Mouse (Mus musculus) C2C12 (cell line): ENCODE data around the gene Lacc1. TPM values are rescaled to one million over a fixed set of nuclear protein-coding genes. Genes with fewer than 3 reads are reported as not detected.
A peak's percentile ranks its signal among the peaks of the same experiment; 100 is the strongest.

Experiments used
- H3K27me3 ChIP-seq: one replicate; pipeline ENCODE4 v1.6.1; 2011; ENCODE audit not compliant: control insufficient read depth, insufficient read depth, insufficient read length
- H3K36me3 ChIP-seq: one replicate; pipeline ENCODE4 v1.6.1; 2011; ENCODE audit not compliant: control insufficient read depth, insufficient read depth
- H3K4me3 ChIP-seq: one replicate; pipeline ENCODE4 v1.5.1; 2011; ENCODE audit warnings: mild to moderate bottlenecking, control low read depth; ENCODE audit not compliant: poor library complexity, insufficient read depth, severe bottlenecking
- H3K79me2 ChIP-seq: one replicate; pipeline ENCODE4 v1.6.1; 2011; ENCODE audit not compliant: control insufficient read depth, insufficient read depth
- H3K79me3 ChIP-seq: one replicate; pipeline ENCODE4 v1.6.1; 2011; ENCODE audit warnings: low read depth, control low read depth
- H3ac ChIP-seq: one replicate; pipeline ENCODE3; 2011; ENCODE audit warnings: low read depth; ENCODE audit not compliant: control insufficient read depth, insufficient read length
- CEBPB ChIP-seq: IDR thresholded peaks from one replicate; pipeline ENCODE4 v1.6.1; 2011; ENCODE audit warnings: low read depth, mild to moderate bottlenecking, control low read depth, moderate library complexity
- CTCF ChIP-seq: IDR thresholded peaks from one replicate; pipeline ENCODE4 v1.5.1; 2011; ENCODE audit not compliant: control insufficient read depth, insufficient read depth, insufficient read length
- FOSL1 ChIP-seq: IDR thresholded peaks from one replicate; pipeline ENCODE4 v1.8.0; 2011; ENCODE audit warnings: mild to moderate bottlenecking, low read length; ENCODE audit not compliant: poor library complexity, insufficient read depth, severe bottlenecking
- MAX ChIP-seq: IDR thresholded peaks from one replicate; pipeline ENCODE4 v1.6.1; 2011; ENCODE audit warnings: mild to moderate bottlenecking, control low read depth
- MYOD1 ChIP-seq: IDR thresholded peaks from one replicate; pipeline ENCODE4 v1.6.1; 2011; ENCODE audit warnings: low read depth; ENCODE audit not compliant: control insufficient read depth, insufficient read length
- MYOG ChIP-seq: IDR thresholded peaks from one replicate; pipeline ENCODE4 v1.6.1; 2011; ENCODE audit not compliant: control insufficient read depth, insufficient read length; ENCODE audit errors: extremely low read depth
- USF1 ChIP-seq: IDR thresholded peaks from one replicate; pipeline ENCODE4 v1.6.1; 2011; ENCODE audit warnings: low read depth, mild to moderate bottlenecking, control low read depth, moderate library complexity
- long read RNA-seq, 2 experiments: library from polyadenylated mRNA; unstranded; transcript quantifications; one replicate each; pipeline ENCODE4 v2.0.0; 2019 to 2020
- polyA plus RNA-seq: library from polyadenylated mRNA; unstranded; fragments of >200 nt; fragmentation: generic; extraction: Trizol; gene quantifications from one replicate; pipeline ENCODE4 v1.2.1, GENCODE M21; 2012; ENCODE audit warnings: missing spikeins

The Lacc1 gene
- 5.4 TPM for polyA plus RNA-seq
- long read RNA-seq, experiment 1, transcript Lacc1-201 (8 exons, 2,444 nt): major isoform, 5 of 6 reads
- long read RNA-seq, experiment 1, partial matches to known transcripts: 0 of 6 reads
- long read RNA-seq, experiment 1, other reads (novel, unspliced or antisense): 1 of 6 reads
- long read RNA-seq, experiment 2, transcript Lacc1-201 (8 exons, 2,444 nt): major isoform, 20 of 26 reads
- long read RNA-seq, experiment 2, partial matches to known transcripts: 0 of 26 reads
- long read RNA-seq, experiment 2, other reads (novel, unspliced or antisense): 6 of 26 reads

DNA sequence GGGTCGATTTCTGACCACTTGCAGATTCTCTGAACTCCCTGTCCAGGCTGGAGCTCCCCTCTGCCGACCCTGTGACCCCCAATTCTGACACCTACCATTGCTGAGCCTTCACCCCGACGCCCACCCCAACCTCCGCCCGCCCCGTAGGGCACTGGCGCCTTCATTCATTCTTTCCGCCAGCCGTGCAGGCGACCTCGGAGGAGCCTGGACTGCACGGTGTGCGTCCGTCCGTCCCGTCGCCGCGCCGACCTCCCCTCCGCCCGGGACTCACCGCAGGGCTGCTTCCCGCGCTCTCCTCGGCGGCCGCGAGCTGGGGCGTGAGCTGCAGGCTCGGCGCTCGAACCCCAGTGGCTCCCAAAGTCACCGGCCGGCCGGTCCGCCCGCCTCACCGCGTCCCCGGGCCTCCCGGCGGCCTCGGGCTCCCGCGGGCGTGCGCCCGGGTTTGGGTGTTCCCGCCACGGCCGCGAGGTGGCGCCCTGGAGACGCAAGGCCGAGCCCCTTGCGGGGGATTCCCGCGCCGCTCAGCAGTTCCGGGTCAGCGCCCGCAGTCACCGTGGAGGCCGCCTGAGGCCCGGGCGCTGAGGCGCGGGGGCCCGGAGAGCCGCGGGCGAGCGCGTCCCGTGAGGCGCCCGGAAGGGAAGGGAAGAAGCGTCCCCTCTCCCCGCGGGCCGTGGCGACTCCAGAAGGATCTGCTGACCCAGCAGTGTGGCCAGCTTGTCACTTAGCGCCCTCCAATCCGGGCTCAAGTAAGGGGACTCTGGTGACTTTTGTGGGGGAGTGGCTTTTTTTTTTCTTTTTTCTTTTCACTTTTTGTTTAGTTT lies at the start of gene Lacc1, which contains the start of gene Ccdc122:
Lacc1 (minus strand) TSS at position 679 of the 821 bp plus-strand sequence.
Ccdc122 (plus strand) TSS at position 547 of the 821 bp plus-strand sequence.
- Histone ChIP-seq H3K79me2 (no peaks in the 10 kb centered on the region), H3K36me3 (peaks cover 20% of the 10 kb centered on the region), H3K79me3 (no peaks in the 10 kb centered on the region), H3ac (peak within 1 kb of the TSS; percentile 100), H3K27me3 (no peaks in the 10 kb centered on the region), H3K4me3 (peak within 1 kb of the TSS; percentile 45)
- peak; percentile 94 for TF ChIP-seq CTCF
- TF ChIP-seq FOSL1: no peak
- peak; percentile 15 for TF ChIP-seq MAX
- TF ChIP-seq CEBPB: no peak
- TF ChIP-seq MYOG: no peak

GRCm38 (mm10) chr14:77081248-77081647 lies 44.5 kb upstream of the Lacc1 start:
- TF ChIP-seq MYOG (no peak), CTCF (no peak), MAX (no peak), FOSL1 (no peak), MYOD1 (no peak), USF1 (no peak)
- H3K36me3 ChIP-seq: no peaks in the 10 kb centered on the region
- no peaks in the 10 kb centered on the region for H3K27me3 ChIP-seq
- H3K79me3 ChIP-seq: no peaks in the 10 kb centered on the region
- H3ac ChIP-seq: no peak overlapping the region
- H3K4me3 ChIP-seq: no peak overlapping the region
- no peaks in the 10 kb centered on the region for H3K79me2 ChIP-seq

- H3K79me2 ChIP-seq: no peaks in the 10 kb centered on the region
- no peaks in the 10 kb centered on the region for H3K79me3 ChIP-seq
- no peak overlapping the region for H3ac ChIP-seq
- no peaks in the 10 kb centered on the region for H3K36me3 ChIP-seq
- no peak for TF ChIP-seq USF1
- no peak overlapping the region for H3K4me3 ChIP-seq
- no peaks in the 10 kb centered on the region for H3K27me3 ChIP-seq
Observed at GRCm38 (mm10) chr14:77069361-77069760, 32.7 kb upstream of the Lacc1 start.

GRCm38 (mm10) chr14:77053288-77053687 lies 16.6 kb upstream of the Lacc1 start:
- no peaks in the 10 kb centered on the region for H3K27me3 ChIP-seq
- TF ChIP-seq MYOG: no peak
- TF ChIP-seq FOSL1: no peak
- H3K79me2 ChIP-seq: no peaks in the 10 kb centered on the region

GRCm38 (mm10) chr14:77037832-77038425 lies 1.2 kb upstream of the Lacc1 start:
- H3ac ChIP-seq: no peak overlapping the region
- no peak overlapping the region for H3K4me3 ChIP-seq
- H3K36me3 ChIP-seq: peaks cover 6% of the 10 kb centered on the region

More at GRCm38 (mm10) chr14:77053288-77053687, 16.6 kb upstream of the Lacc1 start:
- Histone ChIP-seq H3K36me3 (no peaks in the 10 kb centered on the region), H3K4me3 (no peak overlapping the region), H3K79me3 (no peaks in the 10 kb centered on the region), H3ac (no peak overlapping the region)

GRCm38 (mm10) chr14:77037330-77037729 lies 626 bp upstream of the Lacc1 start:
- Histone ChIP-seq H3K4me3 (no peak overlapping the region), H3K36me3 (peaks cover 12% of the 10 kb centered on the region), H3ac (no peak overlapping the region), H3K27me3 (no peaks in the 10 kb centered on the region), H3K79me3 (no peaks in the 10 kb centered on the region), H3K79me2 (no peaks in the 10 kb centered on the region)
- no peak for TF ChIP-seq MAX
- no peak for TF ChIP-seq CTCF
- TF ChIP-seq MYOG: no peak

More at GRCm38 (mm10) chr14:77037832-77038425, 1.2 kb upstream of the Lacc1 start:
- no peaks in the 10 kb centered on the region for H3K27me3 ChIP-seq
- no peaks in the 10 kb centered on the region for H3K79me3 ChIP-seq
- TF ChIP-seq CEBPB (no peak), MYOG (no peak), CTCF (no peak)
- H3K79me2 ChIP-seq: no peaks in the 10 kb centered on the region
